Mouse (Mus musculus): Measurements from ENCODE around the gene Leng9. TPM values are rescaled to one million over a fixed set of nuclear protein-coding genes. Genes with fewer than 3 reads are reported as not detected.
A peak's percentile ranks its signal among the peaks of the same experiment; 100 is the strongest.

Gene Leng9
- 5.3 and 6.2 TPM in 2 replicates for polyA plus RNA-seq (2012; rRNA removed)

GRCm38 (mm10) chr7:4150059-4150541 lies at the start of gene Leng9:
Leng9 (minus strand) TSS chr7:4150374.
- Histone ChIP-seq H3K4me1 (ENCODE audit: control insufficient read depth, insufficient read depth, low read length) (peaks cover 9% of the 10 kb centered on the region; the same call in 1 of the 2 replicates), H3K27me3 (replicated peaks; ENCODE audit: control insufficient read depth, insufficient read depth, low read length) (no peaks in the 10 kb centered on the region), H3K4me3 (ENCODE audit: insufficient read depth, low read depth, low read length) (peak within 1 kb of the TSS; percentile 64), H3K27ac (ENCODE audit: insufficient read depth, low read depth, low read length) (peak within 1 kb of the TSS; percentile 98), H3K36me3 (ENCODE audit: control insufficient read depth, insufficient read depth, low read length) (no peaks in the 10 kb centered on the region)
- DNase-seq: peak; percentile 60
- WGBS: 3% methylated on average over 14 of the region's 14 CpGs
- TF ChIP-seq CTCF (conservative IDR thresholded peaks at IDR 0.05; ENCODE audit: insufficient read depth, insufficient read length, low read depth, low read length) (no peak), POLR2A (IDR thresholded peaks at IDR 0.05; ENCODE audit: low read depth, low read length) (no peak)

- Histone ChIP-seq H3K4me3 (ENCODE audit: insufficient read depth, low read depth, low read length) (no peak overlapping the region), H3K27ac (ENCODE audit: insufficient read depth, low read depth, low read length) (no peak overlapping the region), H3K36me3 (ENCODE audit: control insufficient read depth, insufficient read depth, low read length) (no peaks in the 10 kb centered on the region), H3K27me3 (replicated peaks; ENCODE audit: control insufficient read depth, insufficient read depth, low read length) (no peaks in the 10 kb centered on the region), H3K4me1 (ENCODE audit: control insufficient read depth, insufficient read depth, low read length) (no peaks in the 10 kb centered on the region)
- TF ChIP-seq CTCF (conservative IDR thresholded peaks at IDR 0.05; ENCODE audit: insufficient read depth, insufficient read length, low read depth, low read length) (no peak), POLR2A (IDR thresholded peaks at IDR 0.05; ENCODE audit: low read depth, low read length) (no peak)
- 35% methylated on average over 3 of the region's 3 CpGs for WGBS
- peak; percentile 44 for DNase-seq
These were observed 28.3 kb upstream of the Leng9 start for GRCm38 (mm10) chr7:4178438-4178837.

GRCm38 (mm10) chr7:4170193-4170938 lies 20.2 kb upstream of the Leng9 start:
- no peak overlapping the region for H3K4me3 ChIP-seq (ENCODE audit: insufficient read depth, low read depth, low read length)
- 68% methylated on average over 6 of the region's 6 CpGs for WGBS
- H3K27ac ChIP-seq (ENCODE audit: insufficient read depth, low read depth, low read length): no peak overlapping the region
- H3K4me1 ChIP-seq (ENCODE audit: control insufficient read depth, insufficient read depth, low read length): peaks cover 4% of the 10 kb centered on the region
- H3K36me3 ChIP-seq (ENCODE audit: control insufficient read depth, insufficient read depth, low read length): no peaks in the 10 kb centered on the region
- TF ChIP-seq CTCF (conservative IDR thresholded peaks at IDR 0.05; ENCODE audit: insufficient read depth, insufficient read length, low read depth, low read length) (no peak), POLR2A (IDR thresholded peaks at IDR 0.05; ENCODE audit: low read depth, low read length) (no peak)
- DNase-seq: no peak
- H3K27me3 ChIP-seq (replicated peaks; ENCODE audit: control insufficient read depth, insufficient read depth, low read length): no peaks in the 10 kb centered on the region

- no peaks in the 10 kb centered on the region for H3K36me3 ChIP-seq (ENCODE audit: control insufficient read depth, insufficient read depth, low read length)
- DNase-seq: no peak
- peaks cover 11% of the 10 kb centered on the region for H3K4me1 ChIP-seq (ENCODE audit: control insufficient read depth, insufficient read depth, low read length)
- TF ChIP-seq CTCF (conservative IDR thresholded peaks at IDR 0.05; ENCODE audit: insufficient read depth, insufficient read length, low read depth, low read length) (no peak), POLR2A (IDR thresholded peaks at IDR 0.05; ENCODE audit: low read depth, low read length) (no peak)
- no peak overlapping the region for H3K4me3 ChIP-seq (ENCODE audit: insufficient read depth, low read depth, low read length)
- no peaks in the 10 kb centered on the region for H3K27me3 ChIP-seq (replicated peaks; ENCODE audit: control insufficient read depth, insufficient read depth, low read length)
- no peak overlapping the region; the same call in 1 of the 2 replicates for H3K27ac ChIP-seq (ENCODE audit: insufficient read depth, low read depth, low read length)
These were observed 16.9 kb upstream of the Leng9 start for GRCm38 (mm10) chr7:4167098-4167497.

- DNase-seq: peak; percentile 72
- TF ChIP-seq POLR2A (IDR thresholded peaks at IDR 0.05; ENCODE audit: low read depth, low read length) (no peak), CTCF (conservative IDR thresholded peaks at IDR 0.05; ENCODE audit: insufficient read depth, insufficient read length, low read depth, low read length) (no peak)
- H3K36me3 ChIP-seq (ENCODE audit: control insufficient read depth, insufficient read depth, low read length): no peaks in the 10 kb centered on the region
- no peaks in the 10 kb centered on the region for H3K27me3 ChIP-seq (replicated peaks; ENCODE audit: control insufficient read depth, insufficient read depth, low read length)
- WGBS: 14% methylated on average over 3 of the region's 3 CpGs
- peaks cover 11% of the 10 kb centered on the region for H3K4me1 ChIP-seq (ENCODE audit: control insufficient read depth, insufficient read depth, low read length)
- H3K4me3 ChIP-seq (ENCODE audit: insufficient read depth, low read depth, low read length): peak overlapping the region; percentile 6; the same call in 1 of the 2 replicates
- H3K27ac ChIP-seq (ENCODE audit: insufficient read depth, low read depth, low read length): peak overlapping the region; percentile 2; the same call in 1 of the 2 replicates
These were observed 15.1 kb upstream of the Leng9 start for GRCm38 (mm10) chr7:4165286-4165685.

GRCm38 (mm10) chr7:4164090-4164910 lies 14.1 kb upstream of the Leng9 start, which contains the start of gene Cdc42ep5:
Cdc42ep5 (minus strand) TSS chr7:4164860.
- Histone ChIP-seq H3K27ac (ENCODE audit: insufficient read depth, low read depth, low read length) (peak within 1 kb of the TSS; percentile 81), H3K36me3 (ENCODE audit: control insufficient read depth, insufficient read depth, low read length) (no peaks in the 10 kb centered on the region), H3K4me3 (ENCODE audit: insufficient read depth, low read depth, low read length) (peak within 1 kb of the TSS; percentile 62), H3K27me3 (replicated peaks; ENCODE audit: control insufficient read depth, insufficient read depth, low read length) (no peaks in the 10 kb centered on the region), H3K4me1 (ENCODE audit: control insufficient read depth, insufficient read depth, low read length) (peaks cover 11% of the 10 kb centered on the region)
- TF ChIP-seq POLR2A (IDR thresholded peaks at IDR 0.05; ENCODE audit: low read depth, low read length): no peak
- TF ChIP-seq CTCF (conservative IDR thresholded peaks at IDR 0.05; ENCODE audit: insufficient read depth, insufficient read length, low read depth, low read length): no peak
- peak; percentile 74 for DNase-seq
- 1% methylated on average over 19 of the region's 20 CpGs for WGBS

Measured in kidney, adult 2 months (tissue).